Mouse (Mus musculus) liver, adult 2 months (tissue): ENCODE results near the gene Pcsk6. TPM values are rescaled to one million over a fixed set of nuclear protein-coding genes. Genes with fewer than 3 reads are reported as not detected.

Source experiments
- DNase-seq: peaks from one replicate; pipeline ENCODE4 v3.0.0-alpha.2; 2011; ENCODE audit warnings: low read depth, low spot score; ENCODE audit errors: extremely low read depth
- H3K27ac ChIP-seq: fragments of 200-500 bp; replicated peaks from 2 replicates; pipeline ENCODE4 v1.5.1; 2012; ENCODE audit warnings: low read depth, mild to moderate bottlenecking, control low read depth, inconsistent platforms, low read length; ENCODE audit not compliant: insufficient read depth
- H3K27me3 ChIP-seq: fragments of 200-500 bp; 2 replicates; pipeline ENCODE4 v1.6.1; 2012; ENCODE audit warnings: mild to moderate bottlenecking, moderate library complexity, low read length, inconsistent platforms; ENCODE audit not compliant: control insufficient read depth, insufficient read depth
- H3K36me3 ChIP-seq: fragments of 200-500 bp; 2 replicates; pipeline ENCODE4 v1.6.1; 2012; ENCODE audit warnings: low read length, inconsistent platforms; ENCODE audit not compliant: control insufficient read depth, insufficient read depth
- H3K4me1 ChIP-seq: fragments of 200-500 bp; 2 replicates; pipeline ENCODE4 v1.6.1; 2011; ENCODE audit warnings: low read length; ENCODE audit not compliant: control insufficient read depth, insufficient read depth
- H3K4me3 ChIP-seq: fragments of 200-500 bp; 2 replicates; pipeline ENCODE4 v1.5.1; 2011; ENCODE audit warnings: low read depth, mild to moderate bottlenecking, control low read depth, low read length, moderate library complexity; ENCODE audit not compliant: insufficient read depth
- H3K79me2 ChIP-seq: fragments of 200-500 bp; 2 replicates; pipeline ENCODE4 v1.6.1; 2012; ENCODE audit warnings: inconsistent platforms, mild to moderate bottlenecking, low read length, moderate library complexity; ENCODE audit not compliant: control insufficient read depth, insufficient read depth
- H3K9ac ChIP-seq: fragments of 200-500 bp; 2 replicates; pipeline ENCODE4 v1.6.1; 2012; ENCODE audit warnings: low read depth, mild to moderate bottlenecking, control low read depth, inconsistent platforms, low read length
- CTCF ChIP-seq: fragments of 200-500 bp; IDR thresholded peaks from 2 replicates; pipeline ENCODE4 v1.5.1; 2011; ENCODE audit warnings: low read depth, low read length, control low read depth
- POLR2A ChIP-seq: fragments of 200-500 bp; IDR thresholded peaks from 2 replicates; pipeline ENCODE4 v1.6.1; 2011; ENCODE audit warnings: low read length, control low read depth; ENCODE audit not compliant: insufficient read depth; ENCODE audit errors: extremely low read depth
- WGBS: fragments of 180-500 bp; shearing (Covaris S2); methylation state at CpG from one replicate; pipeline ENCODE4 v1.1.7; 2018; 5-methylcytosine and 5-hydroxymethylcytosine counted together
- polyA plus RNA-seq: library from polyadenylated mRNA; depleted of rRNA; stranded (reverse); fragments of >200 nt; gene quantifications from 2 replicates; pipeline ENCODE4 v1.2.3, GENCODE M21; 2012
- total RNA-seq: library from RNA; depleted of rRNA; stranded (reverse); fragments of >200 nt; gene quantifications from 2 replicates; pipeline ENCODE4 v1.2.3, GENCODE M21; 2014

Pcsk6 gene
- total and polyA plus RNA-seq, 2 experiments: 43.2 to 50.2 TPM

DNA sequence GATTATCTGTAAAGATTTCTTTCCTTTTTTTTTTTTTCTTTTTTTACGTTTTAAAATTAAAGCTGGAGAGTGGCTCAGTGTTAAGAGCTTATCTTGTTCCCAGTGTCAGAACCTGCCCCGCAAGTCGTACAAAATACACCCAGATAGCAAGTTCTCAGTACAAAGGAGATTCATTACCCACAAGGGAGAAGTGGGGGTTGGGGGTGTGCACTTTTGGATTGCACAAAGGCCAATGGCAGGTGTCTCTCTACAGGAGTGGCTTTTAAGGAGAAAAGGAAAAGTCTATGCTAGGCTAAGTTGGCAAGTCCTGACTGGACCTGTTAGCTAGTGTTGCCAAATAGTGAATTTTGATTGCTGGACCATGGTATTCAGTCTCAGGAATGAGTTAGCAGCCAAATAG lies 140.3 kb downstream of the Pcsk6 start:
- peak overlapping the region; percentile 52; the same call in 1 of the 2 replicates for H3K27ac ChIP-seq
- H3K79me2 ChIP-seq: no peaks in the 10 kb centered on the region
- no peak overlapping the region for H3K9ac ChIP-seq
- peaks cover 15% of the 10 kb centered on the region for H3K4me1 ChIP-seq
- H3K36me3 ChIP-seq: peaks cover 6% of the 10 kb centered on the region; the same call in 1 of the 2 replicates
- no peak overlapping the region for H3K4me3 ChIP-seq
- H3K27me3 ChIP-seq: no peaks in the 10 kb centered on the region
- WGBS: 45% methylated on average over 3 of the region's 3 CpGs
- TF ChIP-seq POLR2A (no peak), CTCF (no peak)
- DNase-seq: peak; percentile 89

DNA sequence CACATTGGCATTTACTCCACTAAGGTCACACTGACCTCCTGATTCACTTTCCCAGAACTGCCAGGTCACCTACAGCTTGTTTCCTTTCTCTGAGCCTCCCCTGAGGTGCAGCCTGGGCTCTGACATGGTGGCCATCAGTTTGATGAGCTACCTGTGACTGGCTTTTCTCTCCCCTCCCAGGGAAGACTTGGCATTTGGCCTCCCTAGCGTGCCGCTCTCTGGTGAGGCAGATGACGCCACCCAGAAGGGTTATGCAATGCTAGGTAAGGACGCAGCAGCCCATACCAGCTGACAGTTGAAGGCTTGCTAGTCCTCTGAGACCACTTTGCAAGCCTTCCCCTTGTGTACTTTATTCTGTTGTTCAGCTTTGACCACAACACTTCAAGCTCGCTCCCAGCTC lies 141.9 kb downstream of the Pcsk6 start:
- peak; percentile 83 for DNase-seq
- Histone ChIP-seq H3K9ac (peak overlapping the region; percentile 31; the same call in 1 of the 2 replicates), H3K27ac (peak overlapping the region; percentile 99), H3K27me3 (no peaks in the 10 kb centered on the region), H3K4me1 (peaks cover 15% of the 10 kb centered on the region), H3K79me2 (no peaks in the 10 kb centered on the region), H3K4me3 (no peak overlapping the region), H3K36me3 (peaks cover 6% of the 10 kb centered on the region; the same call in 1 of the 2 replicates)
- WGBS: 37% methylated on average over 5 of the region's 5 CpGs
- TF ChIP-seq POLR2A (no peak), CTCF (no peak)

DNA sequence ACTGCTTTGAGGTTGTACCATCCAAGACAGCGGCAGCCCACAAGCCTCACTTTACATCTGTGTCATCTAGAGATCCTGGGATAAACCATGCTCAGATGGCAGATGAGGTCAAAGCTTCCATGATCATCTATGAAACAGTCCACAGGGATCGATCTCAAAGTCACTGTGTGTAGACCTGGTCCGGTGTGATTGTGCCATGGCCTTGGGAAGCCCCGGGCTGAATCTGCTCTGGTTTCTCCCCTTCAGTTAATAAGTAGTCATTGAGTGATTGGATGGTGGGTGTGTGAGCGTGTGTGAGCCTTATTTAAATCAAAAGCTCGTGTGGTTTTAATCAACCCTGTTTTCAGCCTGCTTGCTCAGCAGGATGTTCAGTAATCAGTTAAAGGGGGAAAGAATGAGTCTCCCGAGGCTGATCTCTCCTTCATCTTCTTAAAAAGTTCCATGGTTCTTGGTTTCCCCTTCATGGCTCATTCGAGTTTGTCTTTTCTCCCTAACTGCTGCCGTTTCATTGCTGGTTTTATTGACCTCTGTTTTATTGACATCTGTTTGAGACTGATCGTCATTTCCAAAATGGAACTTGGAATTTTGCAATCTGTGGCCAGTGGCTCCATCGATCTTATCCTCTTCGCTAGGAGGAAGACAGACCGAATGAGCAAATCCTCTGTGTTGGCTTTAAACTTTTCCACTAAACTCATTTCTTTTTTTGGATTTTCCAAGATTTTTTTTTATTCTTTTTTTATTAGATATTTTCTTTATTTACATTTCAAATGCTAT lies 142.5 kb downstream of the Pcsk6 start:
- Histone ChIP-seq H3K9ac (peak overlapping the region; percentile 38), H3K4me3 (no peak overlapping the region), H3K79me2 (no peaks in the 10 kb centered on the region), H3K36me3 (peaks cover 4% of the 10 kb centered on the region; the same call in 1 of the 2 replicates), H3K27ac (peak overlapping the region; percentile 99), H3K4me1 (peaks cover 15% of the 10 kb centered on the region), H3K27me3 (no peaks in the 10 kb centered on the region)
- no peak for TF ChIP-seq POLR2A
- TF ChIP-seq CTCF: no peak
- WGBS: 23% methylated on average over 13 of the region's 13 CpGs
- DNase-seq: peak; percentile 96

GRCm38 (mm10) chr7:66005066-66005465 lies 143.5 kb downstream of the Pcsk6 start:
- TF ChIP-seq POLR2A (no peak), CTCF (no peak)
- 48% methylated on average over 10 of the region's 10 CpGs for WGBS
- Histone ChIP-seq H3K4me1 (peaks cover 15% of the 10 kb centered on the region), H3K27me3 (no peaks in the 10 kb centered on the region), H3K4me3 (no peak overlapping the region), H3K27ac (0 out of 2 replicates have a peak overlapping the region, but pooled peaks have one; percentile 48), H3K9ac (no peak overlapping the region), H3K79me2 (no peaks in the 10 kb centered on the region), H3K36me3 (no peaks in the 10 kb centered on the region; the same call in 1 of the 2 replicates)
- DNase-seq: peak; percentile 74

- TF ChIP-seq POLR2A (no peak), CTCF (no peak)
- no peak overlapping the region for H3K4me3 ChIP-seq
- H3K79me2 ChIP-seq: no peaks in the 10 kb centered on the region
- peaks cover 3% of the 10 kb centered on the region; the same call in 1 of the 2 replicates for H3K36me3 ChIP-seq
- H3K9ac ChIP-seq: no peak overlapping the region
- WGBS: 86% methylated on average over 11 of the region's 11 CpGs
- H3K27me3 ChIP-seq: no peaks in the 10 kb centered on the region
- no peak overlapping the region for H3K27ac ChIP-seq
- DNase-seq: no peak
- H3K4me1 ChIP-seq: peaks cover 7% of the 10 kb centered on the region
Observed at GRCm38 (mm10) chr7:66008161-66008891, 146.8 kb downstream of the Pcsk6 start.
